Mouse (Mus musculus): Measurements from ENCODE around the gene Shank3. TPM values are rescaled to one million over a fixed set of nuclear protein-coding genes. Genes with fewer than 3 reads are reported as not detected.

The Shank3 gene
- polyA plus RNA-seq, 1 experiment: 8.2 TPM

DNA sequence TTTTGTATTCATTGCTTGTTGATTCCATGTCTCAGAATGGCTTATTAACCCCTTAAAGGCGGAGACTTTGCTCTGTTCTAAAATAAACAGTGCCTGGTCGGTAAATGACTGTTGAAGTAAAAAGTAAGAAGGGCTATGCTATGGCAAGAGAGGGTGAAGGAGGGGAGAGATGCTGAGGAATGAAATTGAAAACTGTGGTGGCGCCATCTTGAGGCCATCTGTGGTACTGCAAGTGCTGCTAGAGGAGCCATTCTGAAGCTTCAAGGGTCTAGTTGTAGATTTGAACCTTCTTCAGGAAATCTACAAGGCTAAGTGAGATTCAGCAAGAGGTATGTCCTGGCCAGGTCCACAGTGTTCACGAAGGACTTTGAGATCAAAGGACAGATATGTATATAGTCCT, 30.9 kb downstream of the Shank3 start:
- no peak for TF ChIP-seq CTCF (IDR thresholded peaks at IDR 0.05; ENCODE audit: borderline replicate concordance, control insufficient read depth, extremely low read depth, insufficient read depth, low read length, poor library complexity)
- Histone ChIP-seq H3K36me3 (ENCODE audit: control insufficient read depth, insufficient read depth, low read length) (no peaks in the 10 kb centered on the region), H3K4me1 (replicated peaks; ENCODE audit: control insufficient read depth, insufficient read depth, low read length) (no peaks in the 10 kb centered on the region), H3K27ac (ENCODE audit: control insufficient read depth, insufficient read depth, low read length) (no peak overlapping the region), H3K4me3 (ENCODE audit: control insufficient read depth, insufficient read depth, low read length) (no peak overlapping the region), H3K27me3 (ENCODE audit: control insufficient read depth, insufficient read depth, low read length) (no peaks in the 10 kb centered on the region)
- DNase-seq: peak; percentile 46
- 42% methylated on average over 4 of the region's 4 CpGs for WGBS

DNA sequence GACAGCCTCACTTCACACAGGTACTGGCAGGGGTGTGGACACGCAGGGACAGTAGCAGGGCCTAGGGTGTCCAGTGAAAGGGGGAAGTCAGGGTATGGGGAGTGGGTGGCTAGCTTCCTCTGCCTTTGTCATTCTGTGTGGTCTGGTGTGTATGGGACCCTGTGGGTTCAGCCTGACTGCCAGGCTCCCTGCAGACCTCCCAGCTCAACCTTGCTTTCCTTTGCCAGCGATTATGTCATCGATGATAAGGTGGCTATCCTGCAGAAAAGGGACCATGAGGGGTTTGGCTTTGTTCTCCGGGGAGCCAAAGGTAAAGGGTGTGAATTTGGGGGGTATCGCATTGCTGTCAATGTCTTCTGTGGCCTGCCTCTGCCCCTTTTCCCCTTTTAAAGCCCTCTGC, 32.0 kb downstream of the Shank3 start:
- Histone ChIP-seq H3K4me1 (replicated peaks; ENCODE audit: control insufficient read depth, insufficient read depth, low read length) (no peaks in the 10 kb centered on the region), H3K27me3 (ENCODE audit: control insufficient read depth, insufficient read depth, low read length) (no peaks in the 10 kb centered on the region), H3K4me3 (ENCODE audit: control insufficient read depth, insufficient read depth, low read length) (no peak overlapping the region), H3K27ac (ENCODE audit: control insufficient read depth, insufficient read depth, low read length) (no peak overlapping the region), H3K36me3 (ENCODE audit: control insufficient read depth, insufficient read depth, low read length) (no peaks in the 10 kb centered on the region)
- TF ChIP-seq CTCF (IDR thresholded peaks at IDR 0.05; ENCODE audit: borderline replicate concordance, control insufficient read depth, extremely low read depth, insufficient read depth, low read length, poor library complexity) (no peak), POLR2A (IDR thresholded peaks at IDR 0.05; ENCODE audit: control insufficient read depth, extremely low read depth, insufficient read depth, low read length, poor library complexity) (no peak)
- DNase-seq: no peak
- WGBS: 97% methylated on average over 5 of the region's 5 CpGs

DNA sequence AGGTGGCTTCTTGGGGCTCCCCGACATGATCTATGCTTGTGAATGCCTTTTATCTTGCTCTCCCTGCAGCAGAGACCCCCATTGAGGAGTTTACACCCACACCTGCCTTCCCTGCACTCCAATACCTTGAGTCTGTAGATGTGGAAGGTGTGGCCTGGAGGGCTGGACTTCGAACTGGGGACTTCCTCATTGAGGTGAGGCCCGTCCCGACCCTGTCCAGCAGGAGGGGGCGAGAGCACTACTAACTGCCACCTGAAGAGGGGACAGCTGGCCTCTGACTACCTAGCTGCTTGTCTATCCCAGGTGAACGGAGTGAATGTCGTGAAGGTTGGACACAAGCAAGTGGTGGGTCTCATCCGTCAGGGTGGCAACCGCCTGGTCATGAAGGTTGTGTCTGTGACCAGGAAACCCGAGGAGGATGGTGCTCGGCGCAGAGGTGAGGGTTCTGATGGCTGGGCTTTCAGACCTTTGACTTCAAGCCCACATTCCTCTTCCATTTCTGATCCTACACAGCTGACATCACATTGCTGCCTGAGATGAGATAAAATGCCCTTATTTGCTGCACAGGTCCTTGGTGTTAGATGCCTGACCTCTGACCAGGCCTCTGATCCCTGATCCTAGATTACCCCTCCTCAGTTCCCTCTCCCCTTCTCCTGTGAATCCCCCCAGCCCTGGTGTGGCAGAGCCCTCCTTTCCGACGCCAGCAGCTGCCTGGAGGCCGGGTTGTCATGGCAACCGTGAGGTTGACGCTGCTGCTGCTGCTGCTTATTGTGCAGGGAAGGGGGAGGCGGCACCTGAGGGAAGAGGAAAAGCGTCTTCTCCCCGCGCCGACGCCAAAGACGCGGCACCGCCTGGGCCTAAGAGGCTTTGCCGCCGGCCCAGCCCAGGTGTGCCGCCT, 32.9 kb downstream of the Shank3 start:
- Histone ChIP-seq H3K4me1 (replicated peaks; ENCODE audit: control insufficient read depth, insufficient read depth, low read length) (no peaks in the 10 kb centered on the region), H3K36me3 (ENCODE audit: control insufficient read depth, insufficient read depth, low read length) (no peaks in the 10 kb centered on the region), H3K4me3 (ENCODE audit: control insufficient read depth, insufficient read depth, low read length) (no peak overlapping the region), H3K27me3 (ENCODE audit: control insufficient read depth, insufficient read depth, low read length) (no peaks in the 10 kb centered on the region), H3K27ac (ENCODE audit: control insufficient read depth, insufficient read depth, low read length) (no peak overlapping the region)
- WGBS: 81% methylated on average over 29 of the region's 29 CpGs
- TF ChIP-seq CTCF (IDR thresholded peaks at IDR 0.05; ENCODE audit: borderline replicate concordance, control insufficient read depth, extremely low read depth, insufficient read depth, low read length, poor library complexity): no peak
- TF ChIP-seq POLR2A (IDR thresholded peaks at IDR 0.05; ENCODE audit: control insufficient read depth, extremely low read depth, insufficient read depth, low read length, poor library complexity): no peak
- DNase-seq: no peak

GRCm38 (mm10) chr15:89532924-89533842, 33.8 kb downstream of the Shank3 start:
- Histone ChIP-seq H3K4me3 (ENCODE audit: control insufficient read depth, insufficient read depth, low read length) (no peak overlapping the region), H3K36me3 (ENCODE audit: control insufficient read depth, insufficient read depth, low read length) (no peaks in the 10 kb centered on the region), H3K27me3 (ENCODE audit: control insufficient read depth, insufficient read depth, low read length) (no peaks in the 10 kb centered on the region), H3K27ac (ENCODE audit: control insufficient read depth, insufficient read depth, low read length) (no peak overlapping the region), H3K4me1 (replicated peaks; ENCODE audit: control insufficient read depth, insufficient read depth, low read length) (no peaks in the 10 kb centered on the region)
- no peak for DNase-seq
- TF ChIP-seq CTCF (IDR thresholded peaks at IDR 0.05; ENCODE audit: borderline replicate concordance, control insufficient read depth, extremely low read depth, insufficient read depth, low read length, poor library complexity): no peak
- TF ChIP-seq POLR2A (IDR thresholded peaks at IDR 0.05; ENCODE audit: control insufficient read depth, extremely low read depth, insufficient read depth, low read length, poor library complexity): no peak
- 96% methylated on average over 23 of the region's 23 CpGs for WGBS

DNA sequence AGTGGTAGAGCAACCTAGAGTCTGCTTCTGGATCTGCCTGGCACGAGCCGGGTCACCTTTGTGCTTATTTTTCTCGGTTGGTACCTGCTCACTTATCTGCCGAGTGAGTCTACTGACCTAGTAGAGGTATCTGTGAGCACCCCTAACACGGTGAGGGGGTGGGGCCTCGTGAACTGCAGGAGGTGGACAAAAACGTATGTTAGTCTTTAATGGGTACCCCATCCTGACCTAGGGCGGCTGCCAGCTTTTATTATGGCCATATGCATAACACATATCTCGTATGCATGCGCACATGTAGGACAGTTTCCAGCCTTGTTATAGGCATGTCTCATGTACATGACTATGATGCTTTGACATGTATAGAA, 34.4 kb downstream of the Shank3 start:
- Histone ChIP-seq H3K4me1 (replicated peaks; ENCODE audit: control insufficient read depth, insufficient read depth, low read length) (no peaks in the 10 kb centered on the region), H3K27me3 (ENCODE audit: control insufficient read depth, insufficient read depth, low read length) (no peaks in the 10 kb centered on the region), H3K27ac (ENCODE audit: control insufficient read depth, insufficient read depth, low read length) (no peak overlapping the region), H3K36me3 (ENCODE audit: control insufficient read depth, insufficient read depth, low read length) (no peaks in the 10 kb centered on the region), H3K4me3 (ENCODE audit: control insufficient read depth, insufficient read depth, low read length) (no peak overlapping the region)
- no peak for DNase-seq
- TF ChIP-seq CTCF (IDR thresholded peaks at IDR 0.05; ENCODE audit: borderline replicate concordance, control insufficient read depth, extremely low read depth, insufficient read depth, low read length, poor library complexity) (no peak), POLR2A (IDR thresholded peaks at IDR 0.05; ENCODE audit: control insufficient read depth, extremely low read depth, insufficient read depth, low read length, poor library complexity) (no peak)
- 92% methylated on average over 10 of the region's 10 CpGs for WGBS

DNA sequence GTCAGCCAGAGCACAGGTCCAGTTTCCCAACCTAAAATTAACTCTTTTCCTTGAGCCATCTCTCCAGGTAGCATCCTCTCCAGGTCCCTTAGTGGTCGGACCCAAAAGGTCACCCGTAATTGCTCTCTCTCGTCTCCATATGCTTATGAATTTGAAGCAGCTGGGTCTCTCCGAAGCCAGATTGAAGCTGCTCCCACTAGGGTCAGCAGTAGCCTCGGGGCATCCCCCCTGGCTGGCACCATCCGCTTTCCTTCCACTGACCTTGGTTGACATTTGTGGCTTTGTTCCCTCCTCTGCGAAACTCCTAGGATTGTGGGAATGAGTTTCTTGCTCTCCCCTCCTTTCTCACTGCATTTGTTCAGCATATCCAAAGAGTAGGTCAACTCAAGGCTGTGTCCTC, 44.7 kb downstream of the Shank3 start:
- TF ChIP-seq POLR2A (IDR thresholded peaks at IDR 0.05; ENCODE audit: control insufficient read depth, extremely low read depth, insufficient read depth, low read length, poor library complexity) (no peak), CTCF (IDR thresholded peaks at IDR 0.05; ENCODE audit: borderline replicate concordance, control insufficient read depth, extremely low read depth, insufficient read depth, low read length, poor library complexity) (no peak)
- Histone ChIP-seq H3K27me3 (ENCODE audit: control insufficient read depth, insufficient read depth, low read length) (no peaks in the 10 kb centered on the region), H3K36me3 (ENCODE audit: control insufficient read depth, insufficient read depth, low read length) (no peaks in the 10 kb centered on the region), H3K27ac (ENCODE audit: control insufficient read depth, insufficient read depth, low read length) (no peak overlapping the region), H3K4me3 (ENCODE audit: control insufficient read depth, insufficient read depth, low read length) (no peak overlapping the region), H3K4me1 (replicated peaks; ENCODE audit: control insufficient read depth, insufficient read depth, low read length) (no peaks in the 10 kb centered on the region)
- no peak for DNase-seq
- WGBS: 97% methylated on average over 7 of the region's 7 CpGs
